Mouse (Mus musculus): ENCODE results near the gene Vps8. TPM values are rescaled to one million over a fixed set of nuclear protein-coding genes. Genes with fewer than 3 reads are reported as not detected.

Vps8 gene
- polyA plus RNA-seq, 1 experiment from 2014 or later: 32.5 TPM

GRCm38 (mm10) chr16:21570786-21571185 lies 147.9 kb downstream of the Vps8 start:
- Histone ChIP-seq H3K9ac (no peak overlapping the region), H3K4me2 (no peak overlapping the region), H3K27me3 (no peaks in the 10 kb centered on the region), H3K27ac (replicated peaks) (no peak overlapping the region), H3K4me1 (replicated peaks) (0 out of 2 replicates have a peak, but pooled peaks cover 3% of the 10 kb centered on the region), H3K36me3 (0 out of 2 replicates have a peak, but pooled peaks cover 4% of the 10 kb centered on the region), H3K4me3 (no peak overlapping the region), H3K9me3 (no peaks in the 10 kb centered on the region)
- 76% methylated on average over 5 of the region's 5 CpGs for WGBS
- no peak for ATAC-seq (ENCODE audit: low FRiP score, low read depth)

GRCm38 (mm10) chr16:21576000-21576420 lies 153.1 kb downstream of the Vps8 start:
- no peak overlapping the region for H3K9ac ChIP-seq
- H3K4me2 ChIP-seq: no peak overlapping the region
- H3K27me3 ChIP-seq: no peaks in the 10 kb centered on the region
- peak overlapping the region; percentile 53; the same call in 1 of the 2 replicates for H3K27ac ChIP-seq (replicated peaks)
- ATAC-seq (ENCODE audit: low FRiP score, low read depth): peak; percentile 72
- H3K4me3 ChIP-seq: no peak overlapping the region
- no peaks in the 10 kb centered on the region for H3K36me3 ChIP-seq
- 35% methylated on average over 10 of the region's 10 CpGs for WGBS
- H3K9me3 ChIP-seq: no peaks in the 10 kb centered on the region
- H3K4me1 ChIP-seq (replicated peaks): peaks cover 7% of the 10 kb centered on the region; the same call in 1 of the 2 replicates

DNA sequence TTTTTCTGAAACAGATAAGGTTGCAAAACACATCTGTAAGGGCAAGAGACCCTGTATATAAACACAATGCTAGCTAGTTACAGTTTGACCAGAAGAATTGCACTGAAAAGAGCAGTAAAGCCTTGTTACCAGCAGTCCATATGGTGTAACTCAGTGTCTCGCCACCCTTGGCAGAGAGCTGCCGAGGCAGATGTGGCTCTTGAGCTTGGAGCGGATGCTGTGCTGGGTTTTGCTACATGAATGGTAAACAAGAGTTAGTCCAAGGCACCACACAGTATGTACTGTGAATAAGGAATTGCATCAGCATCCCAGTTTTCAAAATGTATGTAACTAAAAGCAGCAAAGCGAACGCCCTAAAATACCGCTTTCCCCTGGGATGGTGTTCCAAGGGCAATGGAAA lies 166.2 kb downstream of the Vps8 start:
- ATAC-seq (ENCODE audit: low FRiP score, low read depth): no peak
- H3K4me3 ChIP-seq: no peak overlapping the region
- no peak overlapping the region for H3K9ac ChIP-seq
- no peaks in the 10 kb centered on the region for H3K4me1 ChIP-seq (replicated peaks)
- H3K27me3 ChIP-seq: no peaks in the 10 kb centered on the region
- no peak overlapping the region for H3K27ac ChIP-seq (replicated peaks)
- no peaks in the 10 kb centered on the region for H3K36me3 ChIP-seq
- no peak overlapping the region for H3K4me2 ChIP-seq
- H3K9me3 ChIP-seq: no peaks in the 10 kb centered on the region
- WGBS: 87% methylated on average over 6 of the region's 6 CpGs

- WGBS: 73% methylated on average over 5 of the region's 5 CpGs
- no peak for ATAC-seq (ENCODE audit: low FRiP score, low read depth)
- no peaks in the 10 kb centered on the region for H3K4me1 ChIP-seq (replicated peaks)
- H3K27ac ChIP-seq (replicated peaks): no peak overlapping the region
- no peak overlapping the region for H3K9ac ChIP-seq
- no peak overlapping the region for H3K4me3 ChIP-seq
- no peak overlapping the region for H3K4me2 ChIP-seq
- H3K9me3 ChIP-seq: no peaks in the 10 kb centered on the region
- no peaks in the 10 kb centered on the region for H3K36me3 ChIP-seq
- H3K27me3 ChIP-seq: no peaks in the 10 kb centered on the region
Observed at GRCm38 (mm10) chr16:21590806-21591205, 167.9 kb downstream of the Vps8 start.

GRCm38 (mm10) chr16:21591511-21591910 lies 168.6 kb downstream of the Vps8 start:
- 92% methylated on average over 2 of the region's 2 CpGs for WGBS
- H3K27me3 ChIP-seq: no peaks in the 10 kb centered on the region
- no peaks in the 10 kb centered on the region for H3K36me3 ChIP-seq
- H3K9me3 ChIP-seq: no peaks in the 10 kb centered on the region
- no peak overlapping the region for H3K4me3 ChIP-seq
- H3K9ac ChIP-seq: no peak overlapping the region
- no peaks in the 10 kb centered on the region for H3K4me1 ChIP-seq (replicated peaks)
- H3K27ac ChIP-seq (replicated peaks): no peak overlapping the region
- no peak overlapping the region for H3K4me2 ChIP-seq
- no peak for ATAC-seq (ENCODE audit: low FRiP score, low read depth)

DNA sequence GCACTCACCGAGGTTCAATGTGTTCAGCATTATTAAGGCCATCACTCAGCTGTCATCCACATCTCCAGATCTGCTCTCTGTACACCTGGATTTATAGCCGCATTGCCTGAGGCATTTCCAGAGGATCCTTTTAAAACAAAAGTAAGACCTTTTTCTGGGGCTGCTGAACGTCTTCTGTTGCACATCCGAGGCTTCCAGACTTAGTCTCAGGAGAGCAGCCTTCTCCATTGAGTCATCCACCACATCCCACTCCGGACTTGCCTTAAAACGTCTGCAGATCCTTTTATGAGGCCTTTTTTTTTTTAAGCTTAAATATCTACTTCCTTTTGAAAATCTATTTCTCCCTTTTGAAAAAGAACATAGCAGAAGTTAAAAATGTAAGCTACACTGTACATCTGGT lies 172.6 kb downstream of the Vps8 start:
- Histone ChIP-seq H3K9me3 (no peaks in the 10 kb centered on the region), H3K4me3 (no peak overlapping the region), H3K4me1 (replicated peaks) (no peaks in the 10 kb centered on the region), H3K27me3 (no peaks in the 10 kb centered on the region), H3K9ac (no peak overlapping the region), H3K4me2 (no peak overlapping the region), H3K36me3 (no peaks in the 10 kb centered on the region), H3K27ac (replicated peaks) (no peak overlapping the region)
- WGBS: 85% methylated on average over 6 of the region's 6 CpGs
- no peak for ATAC-seq (ENCODE audit: low FRiP score, low read depth)

DNA sequence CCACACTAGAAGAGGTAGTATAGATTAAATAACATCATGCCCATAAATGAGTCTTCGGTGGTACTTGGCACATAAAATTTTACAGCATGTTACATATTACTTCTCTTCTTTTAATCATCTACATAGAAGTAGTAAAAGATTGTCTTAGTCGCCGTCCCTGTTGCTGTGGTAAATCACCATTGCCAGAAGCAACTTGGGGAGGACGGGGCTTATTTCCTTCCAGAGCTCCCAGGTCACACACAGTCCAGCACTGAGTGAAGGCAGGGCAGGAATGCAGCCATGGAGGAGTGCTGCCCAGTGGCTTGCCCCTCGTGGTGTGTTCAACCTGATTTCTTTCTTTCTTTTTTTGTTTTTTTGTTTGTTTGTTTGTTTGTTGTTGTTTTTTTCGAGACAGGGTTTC lies 181.4 kb downstream of the Vps8 start:
- H3K27me3 ChIP-seq: no peaks in the 10 kb centered on the region
- H3K4me3 ChIP-seq: no peak overlapping the region
- peaks cover 19% of the 10 kb centered on the region; the same call in 1 of the 2 replicates for H3K4me1 ChIP-seq (replicated peaks)
- H3K4me2 ChIP-seq: no peak overlapping the region
- H3K9ac ChIP-seq: no peak overlapping the region
- 90% methylated on average over 6 of the region's 6 CpGs for whole genome bisulfite sequencing
- ATAC-seq (ENCODE audit: low FRiP score, low read depth): no peak
- no peaks in the 10 kb centered on the region for H3K36me3 ChIP-seq
- no peaks in the 10 kb centered on the region for H3K9me3 ChIP-seq
- no peak overlapping the region for H3K27ac ChIP-seq (replicated peaks)

GRCm38 (mm10) chr16:21606249-21607020 lies 183.5 kb downstream of the Vps8 start:
- 75% methylated on average over 6 of the region's 6 CpGs for WGBS
- H3K36me3 ChIP-seq: no peaks in the 10 kb centered on the region
- H3K4me2 ChIP-seq: no peak overlapping the region
- no peak overlapping the region for H3K4me3 ChIP-seq
- H3K9me3 ChIP-seq: no peaks in the 10 kb centered on the region
- no peak for ATAC-seq (ENCODE audit: low FRiP score, low read depth)
- no peak overlapping the region for H3K9ac ChIP-seq
- no peak overlapping the region for H3K27ac ChIP-seq (replicated peaks)
- H3K4me1 ChIP-seq (replicated peaks): peaks cover 19% of the 10 kb centered on the region; the same call in 1 of the 2 replicates
- no peaks in the 10 kb centered on the region for H3K27me3 ChIP-seq

DNA sequence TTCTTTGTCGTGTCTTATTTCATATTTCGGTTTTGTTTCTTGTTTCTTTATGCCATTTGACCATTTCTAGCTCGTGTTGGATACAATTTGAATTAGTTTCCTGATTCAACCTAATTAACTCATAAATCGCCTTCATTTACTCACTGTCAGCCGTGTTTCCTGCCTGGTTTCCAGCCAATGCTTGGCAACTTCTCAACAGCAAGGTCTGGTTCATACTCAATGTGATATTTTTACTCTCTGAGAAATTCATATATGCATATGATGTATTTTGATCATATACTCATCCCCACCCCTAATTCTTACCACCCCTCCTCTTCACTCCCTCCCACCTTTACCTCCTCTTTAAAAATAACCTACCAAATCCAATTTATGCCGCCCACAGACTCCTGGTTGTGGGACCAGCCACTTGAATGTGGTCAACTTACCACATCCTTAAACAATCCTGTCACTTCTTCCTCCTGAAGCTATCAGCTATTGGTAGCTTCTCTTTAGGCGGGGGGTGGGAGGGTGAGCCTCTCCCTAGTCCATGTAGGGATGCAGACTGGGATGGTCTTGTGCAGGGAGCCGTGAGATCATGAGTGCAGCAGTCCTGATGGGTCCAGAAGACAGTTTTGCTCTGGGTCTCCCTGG lies 184.2 kb downstream of the Vps8 start:
- 72% methylated on average over 8 of the region's 8 CpGs for WGBS
- Histone ChIP-seq H3K4me1 (replicated peaks) (peaks cover 19% of the 10 kb centered on the region; the same call in 1 of the 2 replicates), H3K9me3 (no peaks in the 10 kb centered on the region), H3K4me2 (no peak overlapping the region), H3K9ac (no peak overlapping the region), H3K27ac (replicated peaks) (0 out of 2 replicates have a peak overlapping the region, but pooled peaks have one; percentile 0), H3K36me3 (no peaks in the 10 kb centered on the region), H3K4me3 (no peak overlapping the region), H3K27me3 (no peaks in the 10 kb centered on the region)
- peak; percentile 19; the same call in 1 of the 2 replicates for ATAC-seq (ENCODE audit: low FRiP score, low read depth)

GRCm38 (mm10) chr16:21607651-21608040 lies 184.7 kb downstream of the Vps8 start:
- no peak overlapping the region for H3K4me2 ChIP-seq
- H3K27ac ChIP-seq (replicated peaks): 0 out of 2 replicates have a peak overlapping the region, but pooled peaks have one; percentile 0
- WGBS: 75% methylated on average over 5 of the region's 5 CpGs
- H3K9me3 ChIP-seq: no peaks in the 10 kb centered on the region
- H3K27me3 ChIP-seq: no peaks in the 10 kb centered on the region
- H3K4me1 ChIP-seq (replicated peaks): peaks cover 19% of the 10 kb centered on the region; the same call in 1 of the 2 replicates
- H3K36me3 ChIP-seq: no peaks in the 10 kb centered on the region
- no peak overlapping the region for H3K4me3 ChIP-seq
- H3K9ac ChIP-seq: no peak overlapping the region
- ATAC-seq (ENCODE audit: low FRiP score, low read depth): no peak

DNA sequence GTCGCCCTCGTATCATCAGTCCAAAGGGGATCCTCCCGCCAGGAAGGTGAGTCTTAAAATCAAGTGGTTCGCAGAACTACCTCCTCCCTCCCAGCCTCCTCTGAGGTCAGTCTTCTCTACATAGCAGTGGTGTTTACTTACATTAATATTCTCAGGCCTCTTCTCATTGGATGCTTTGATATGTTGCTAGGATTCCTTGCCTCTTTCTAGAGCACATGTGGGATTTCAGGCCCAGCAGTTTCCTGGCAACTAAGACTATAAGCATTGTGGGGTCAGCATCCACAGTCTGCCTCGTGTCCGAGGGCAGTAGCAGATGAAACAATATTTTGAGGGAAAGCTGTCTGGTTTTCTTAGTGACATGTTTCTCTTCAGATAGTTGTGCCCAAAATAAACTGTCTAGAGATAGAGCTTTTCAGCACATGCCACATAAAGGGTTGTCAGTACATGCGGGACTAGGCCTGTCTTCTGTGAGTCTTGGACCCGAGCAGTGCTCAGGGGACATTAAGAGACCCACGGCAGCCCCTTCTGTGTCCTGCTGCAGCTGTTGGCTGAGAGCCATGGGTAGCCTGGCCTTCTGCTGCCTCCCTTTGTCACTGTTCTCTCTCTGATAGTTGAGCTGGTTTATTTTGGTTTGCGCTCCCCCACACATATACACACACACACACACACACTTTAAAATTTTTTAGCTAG lies 185.4 kb downstream of the Vps8 start:
- Histone ChIP-seq H3K9ac (no peak overlapping the region), H3K4me1 (replicated peaks) (peaks cover 19% of the 10 kb centered on the region; the same call in 1 of the 2 replicates), H3K36me3 (no peaks in the 10 kb centered on the region), H3K4me2 (no peak overlapping the region), H3K27ac (replicated peaks) (peak overlapping the region; percentile 39), H3K4me3 (no peak overlapping the region), H3K9me3 (no peaks in the 10 kb centered on the region), H3K27me3 (no peaks in the 10 kb centered on the region)
- WGBS: 57% methylated on average over 10 of the region's 10 CpGs
- peak; percentile 59 for ATAC-seq (ENCODE audit: low FRiP score, low read depth)

- Histone ChIP-seq H3K27me3 (no peaks in the 10 kb centered on the region), H3K4me2 (no peak overlapping the region), H3K36me3 (no peaks in the 10 kb centered on the region), H3K27ac (replicated peaks) (no peak overlapping the region), H3K4me1 (replicated peaks) (peaks cover 19% of the 10 kb centered on the region; the same call in 1 of the 2 replicates), H3K9me3 (no peaks in the 10 kb centered on the region), H3K4me3 (no peak overlapping the region), H3K9ac (no peak overlapping the region)
- no peak for ATAC-seq (ENCODE audit: low FRiP score, low read depth)
- WGBS: 93% methylated on average over 4 of the region's 4 CpGs
Observed at GRCm38 (mm10) chr16:21610473-21610872, 187.6 kb downstream of the Vps8 start.

Measured in hindbrain, embryonic 15.5 days (tissue).